Mouse (Mus musculus): Measurements from ENCODE around the gene Nfrkb.

DNA sequence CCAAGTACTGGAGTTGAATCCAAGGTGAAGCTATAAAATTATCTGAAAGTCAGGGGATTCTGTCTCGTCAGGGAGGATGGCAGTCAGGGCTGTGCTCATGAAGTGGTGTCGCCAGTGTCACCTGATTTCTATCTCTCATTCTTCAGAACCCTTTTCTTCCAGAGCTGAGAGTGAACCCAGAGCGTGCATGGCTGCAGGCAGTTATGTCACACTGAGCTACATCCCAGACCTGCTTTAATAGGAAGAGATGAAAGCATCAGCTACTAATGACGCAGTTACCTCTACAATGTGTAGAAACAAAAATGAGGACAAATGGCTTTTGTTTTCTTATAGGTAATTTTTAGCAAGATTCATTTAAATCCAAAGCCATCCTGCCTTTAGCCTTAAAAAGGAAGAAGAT is 37.5 kb upstream of the Nfrkb start:
- TF ChIP-seq CTCF (IDR thresholded peaks at IDR 0.05; ENCODE audit: insufficient read depth, low read depth, low read length): no peak
- no peak for TF ChIP-seq POLR2A (IDR thresholded peaks at IDR 0.05; ENCODE audit: insufficient read depth, low read depth, low read length)

Data from olfactory bulb, adult 2 months (tissue).